Mouse (Mus musculus): Measurements from ENCODE around the gene Rnase9. TPM values are rescaled to one million over a fixed set of nuclear protein-coding genes. Genes with fewer than 3 reads are reported as not detected.

Rnase9 gene
- total RNA-seq (2014; fragmentation: Nextera tagmentation) = not detected in 2 replicates
- total RNA-seq (2017) = 0.11 TPM in 1 of 2 replicates, not detected in the other
- polyA plus RNA-seq (2012) = not detected in 2 replicates

- Histone ChIP-seq H3K27me3 (ENCODE audit: insufficient read depth, low read length) (no peaks in the 10 kb centered on the region; the same call in 1 of the 2 replicates), H3K4me1 (ENCODE audit: insufficient read depth, low read depth, low read length) (no peaks in the 10 kb centered on the region; the same call in 1 of the 2 replicates), H3K9me3 (replicated peaks) (no peaks in the 10 kb centered on the region), H3K4me3 (ENCODE audit: low read depth, low read length) (no peak within 1 kb of the TSS), H3K36me3 (replicated peaks) (no peaks in the 10 kb centered on the region)
- no peak for ATAC-seq (ENCODE audit: extremely low read depth, insufficient number of reproducible peaks, low FRiP score, poor library complexity, severe bottlenecking)
- TF ChIP-seq TAL1 (conservative IDR thresholded peaks at IDR 0.05; ENCODE audit: low read depth, low read length) (no peak), GATA2 (IDR thresholded peaks at IDR 0.05; ENCODE audit: borderline replicate concordance, low read depth, low read length) (no peak), GATA1 (IDR thresholded peaks at IDR 0.05; ENCODE audit: borderline replicate concordance, low read length) (no peak), POLR2AphosphoS5 (IDR thresholded peaks at IDR 0.05; ENCODE audit: insufficient replicate concordance, low read depth, low read length) (no peak), CTCF (IDR thresholded peaks at IDR 0.05; ENCODE audit: low read depth, low read length) (no peak)
- no peak for DNase-seq (ENCODE audit: low spot score)
These were observed at the start of gene Rnase9 for GRCm38 (mm10) chr14:51041769-51042168. Rnase9 (minus strand) TSS chr14:51041869.

DNA sequence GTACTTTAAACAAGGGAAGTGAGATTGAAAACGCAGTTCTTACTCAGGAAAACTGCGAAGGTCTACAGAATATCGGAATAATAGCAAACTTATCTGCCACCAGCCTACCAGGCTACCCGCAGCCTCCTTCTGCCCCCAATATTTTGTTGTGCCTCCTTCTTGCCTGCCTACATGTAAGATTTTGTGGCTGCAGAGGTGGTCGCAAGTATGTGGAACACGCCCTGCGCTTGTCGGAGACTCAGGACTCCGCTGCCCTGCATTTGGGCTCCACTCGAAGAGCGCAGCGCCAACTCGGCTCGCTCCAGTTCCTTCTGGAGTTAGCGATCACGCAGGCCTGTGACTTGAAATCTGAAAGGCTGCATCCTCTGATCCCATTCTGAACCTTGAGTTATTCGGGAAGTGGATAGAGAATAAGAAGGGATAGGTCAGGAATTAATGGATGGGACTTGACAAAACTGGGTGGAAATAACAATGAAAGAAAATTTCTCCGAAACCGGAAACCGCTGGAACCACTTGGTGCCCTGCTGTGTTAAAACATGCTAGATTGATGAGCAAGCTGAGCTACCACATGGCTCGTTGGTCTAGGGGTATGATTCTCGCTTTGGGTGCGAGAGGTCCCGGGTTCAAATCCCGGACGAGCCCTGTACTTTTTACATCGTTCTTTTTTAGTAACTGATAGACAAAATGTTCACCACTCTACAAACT, 48.6 kb upstream of the Rnase9 start:
- Histone ChIP-seq H3K9me3 (replicated peaks) (no peaks in the 10 kb centered on the region), H3K27me3 (ENCODE audit: insufficient read depth, low read length) (no peaks in the 10 kb centered on the region), H3K36me3 (replicated peaks) (no peaks in the 10 kb centered on the region), H3K4me1 (ENCODE audit: insufficient read depth, low read depth, low read length) (peaks cover 44% of the 10 kb centered on the region), H3K4me3 (ENCODE audit: low read depth, low read length) (peak overlapping the region; percentile 77)
- DNase-seq (ENCODE audit: low spot score) (no peak), ATAC-seq (ENCODE audit: extremely low read depth, insufficient number of reproducible peaks, low FRiP score, poor library complexity, severe bottlenecking) (no peak)
- no peak for TF ChIP-seq GATA2 (IDR thresholded peaks at IDR 0.05; ENCODE audit: borderline replicate concordance, low read depth, low read length)
- TF ChIP-seq CTCF (IDR thresholded peaks at IDR 0.05; ENCODE audit: low read depth, low read length) = no peak
- no peak for TF ChIP-seq POLR2AphosphoS5 (IDR thresholded peaks at IDR 0.05; ENCODE audit: insufficient replicate concordance, low read depth, low read length)
- TF ChIP-seq GATA1 (IDR thresholded peaks at IDR 0.05; ENCODE audit: borderline replicate concordance, low read length) = no peak
- TF ChIP-seq TAL1 (conservative IDR thresholded peaks at IDR 0.05; ENCODE audit: low read depth, low read length) = no peak

- Histone ChIP-seq H3K27me3 (ENCODE audit: insufficient read depth, low read length) (no peaks in the 10 kb centered on the region), H3K4me1 (ENCODE audit: insufficient read depth, low read depth, low read length) (peaks cover 49% of the 10 kb centered on the region), H3K36me3 (replicated peaks) (no peaks in the 10 kb centered on the region), H3K4me3 (ENCODE audit: low read depth, low read length) (peak overlapping the region; percentile 77), H3K9me3 (replicated peaks) (no peaks in the 10 kb centered on the region)
- no peak for ATAC-seq (ENCODE audit: extremely low read depth, insufficient number of reproducible peaks, low FRiP score, poor library complexity, severe bottlenecking)
- TF ChIP-seq GATA2 (IDR thresholded peaks at IDR 0.05; ENCODE audit: borderline replicate concordance, low read depth, low read length) = no peak
- TF ChIP-seq TAL1 (conservative IDR thresholded peaks at IDR 0.05; ENCODE audit: low read depth, low read length) = no peak
- no peak for TF ChIP-seq CTCF (IDR thresholded peaks at IDR 0.05; ENCODE audit: low read depth, low read length)
- no peak for TF ChIP-seq GATA1 (IDR thresholded peaks at IDR 0.05; ENCODE audit: borderline replicate concordance, low read length)
- TF ChIP-seq POLR2AphosphoS5 (IDR thresholded peaks at IDR 0.05; ENCODE audit: insufficient replicate concordance, low read depth, low read length) = no peak
- DNase-seq (ENCODE audit: low spot score) = no peak
These were observed 48.0 kb upstream of the Rnase9 start for GRCm38 (mm10) chr14:51089674-51090076.

- DNase-seq (ENCODE audit: low spot score) = peak; percentile 64
- Histone ChIP-seq H3K9me3 (replicated peaks) (no peaks in the 10 kb centered on the region), H3K4me3 (ENCODE audit: low read depth, low read length) (peak overlapping the region; percentile 77), H3K36me3 (replicated peaks) (no peaks in the 10 kb centered on the region), H3K27me3 (ENCODE audit: insufficient read depth, low read length) (no peaks in the 10 kb centered on the region), H3K4me1 (ENCODE audit: insufficient read depth, low read depth, low read length) (peaks cover 54% of the 10 kb centered on the region)
- ATAC-seq (ENCODE audit: extremely low read depth, insufficient number of reproducible peaks, low FRiP score, poor library complexity, severe bottlenecking) = peak; percentile 77
- TF ChIP-seq TAL1 (conservative IDR thresholded peaks at IDR 0.05; ENCODE audit: low read depth, low read length) (no peak), GATA1 (IDR thresholded peaks at IDR 0.05; ENCODE audit: borderline replicate concordance, low read length) (no peak), GATA2 (IDR thresholded peaks at IDR 0.05; ENCODE audit: borderline replicate concordance, low read depth, low read length) (no peak), CTCF (IDR thresholded peaks at IDR 0.05; ENCODE audit: low read depth, low read length) (no peak), POLR2AphosphoS5 (IDR thresholded peaks at IDR 0.05; ENCODE audit: insufficient replicate concordance, low read depth, low read length) (no peak)
These were observed 47.5 kb upstream of the Rnase9 start for GRCm38 (mm10) chr14:51088970-51089673.

- DNase-seq (ENCODE audit: low spot score) (no peak), ATAC-seq (ENCODE audit: extremely low read depth, insufficient number of reproducible peaks, low FRiP score, poor library complexity, severe bottlenecking) (peak; percentile 15; the same call in 1 of the 2 replicates)
- H3K4me1 ChIP-seq (ENCODE audit: insufficient read depth, low read depth, low read length) = peaks cover 57% of the 10 kb centered on the region
- H3K36me3 ChIP-seq (replicated peaks) = no peaks in the 10 kb centered on the region
- peak overlapping the region; percentile 77 for H3K4me3 ChIP-seq (ENCODE audit: low read depth, low read length)
- TF ChIP-seq GATA1 (IDR thresholded peaks at IDR 0.05; ENCODE audit: borderline replicate concordance, low read length) = no peak
- H3K27me3 ChIP-seq (ENCODE audit: insufficient read depth, low read length) = no peaks in the 10 kb centered on the region
- no peaks in the 10 kb centered on the region for H3K9me3 ChIP-seq (replicated peaks)
These were observed 46.7 kb upstream of the Rnase9 start for GRCm38 (mm10) chr14:51088166-51088969.

GRCm38 (mm10) chr14:51087762-51088161, 46.1 kb upstream of the Rnase9 start:
- Histone ChIP-seq H3K36me3 (replicated peaks) (no peaks in the 10 kb centered on the region), H3K4me1 (ENCODE audit: insufficient read depth, low read depth, low read length) (peaks cover 62% of the 10 kb centered on the region), H3K4me3 (ENCODE audit: low read depth, low read length) (peak overlapping the region; percentile 77; the same call in 1 of the 2 replicates), H3K9me3 (replicated peaks) (no peaks in the 10 kb centered on the region), H3K27me3 (ENCODE audit: insufficient read depth, low read length) (peaks cover 5% of the 10 kb centered on the region)
- TF ChIP-seq POLR2AphosphoS5 (IDR thresholded peaks at IDR 0.05; ENCODE audit: insufficient replicate concordance, low read depth, low read length) (no peak), GATA2 (IDR thresholded peaks at IDR 0.05; ENCODE audit: borderline replicate concordance, low read depth, low read length) (no peak), TAL1 (conservative IDR thresholded peaks at IDR 0.05; ENCODE audit: low read depth, low read length) (no peak), CTCF (IDR thresholded peaks at IDR 0.05; ENCODE audit: low read depth, low read length) (no peak), GATA1 (IDR thresholded peaks at IDR 0.05; ENCODE audit: borderline replicate concordance, low read length) (no peak)
- no peak for DNase-seq (ENCODE audit: low spot score)
- no peak for ATAC-seq (ENCODE audit: extremely low read depth, insufficient number of reproducible peaks, low FRiP score, poor library complexity, severe bottlenecking)

All from G1E (cell line).